Mouse (Mus musculus): Measurements from ENCODE around the gene Krt1.

Krt1 gene

GRCm38 (mm10) chr15:101850694-101851093, at the start of gene Krt1:
Krt1 (minus strand) TSS chr15:101850794.
- DNase-seq (ENCODE audit: low read depth) = no peak

GRCm38 (mm10) chr15:101895216-101895615, 44.6 kb upstream of the Krt1 start:
- DNase-seq (ENCODE audit: low read depth) = no peak

- no peak for DNase-seq (ENCODE audit: low read depth)
Measured at GRCm38 (mm10) chr15:101892820-101893219, 42.2 kb upstream of the Krt1 start, which contains the start of gene Krt76. Krt76 (minus strand) TSS chr15:101892920.

DNA sequence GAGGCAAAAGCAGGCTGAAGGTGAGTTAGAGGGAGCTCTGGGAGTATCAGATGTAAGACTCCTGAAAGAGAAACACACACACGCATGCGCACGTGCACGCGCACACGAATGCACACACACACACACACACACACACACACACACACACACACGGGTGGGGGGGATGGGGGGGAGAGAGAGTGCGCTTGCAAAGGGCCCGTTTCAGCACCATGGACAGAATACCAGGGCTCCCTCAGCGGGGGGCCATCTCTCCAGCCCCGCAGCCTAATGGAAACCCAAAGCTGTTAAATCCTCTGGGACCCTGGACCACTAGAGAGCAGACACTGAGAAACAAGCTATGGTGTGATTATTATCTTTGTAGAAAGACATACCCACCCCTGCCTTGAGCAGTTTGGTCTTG, 29.2 kb upstream of the Krt1 start:
- no peak for DNase-seq (ENCODE audit: low read depth)

GRCm38 (mm10) chr15:101878041-101878440, 27.4 kb upstream of the Krt1 start:
- no peak for DNase-seq (ENCODE audit: low read depth)

GRCm38 (mm10) chr15:101874383-101874782, 23.8 kb upstream of the Krt1 start:
- no peak for DNase-seq (ENCODE audit: low read depth)

GRCm38 (mm10) chr15:101873231-101873630, 22.6 kb upstream of the Krt1 start:
- no peak for DNase-seq (ENCODE audit: low read depth)

DNA sequence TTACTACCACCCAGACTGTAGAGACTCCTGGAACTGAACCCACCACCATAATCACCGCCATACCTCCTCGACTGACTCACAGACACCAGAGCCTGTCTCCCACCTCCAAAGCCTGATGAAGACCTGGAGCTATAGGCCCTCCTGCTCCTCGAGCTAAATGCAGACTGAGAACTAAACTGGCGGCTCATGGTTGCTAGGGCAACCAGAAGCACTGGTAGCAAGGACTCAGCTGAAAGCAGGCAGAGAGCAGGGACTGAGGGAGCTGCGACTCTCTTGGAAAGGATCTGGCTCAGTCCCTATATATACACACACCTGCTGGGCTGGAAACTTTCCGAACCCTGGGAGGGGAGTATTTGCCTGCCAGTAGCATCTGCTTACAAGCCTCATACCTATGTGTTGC, 18.8 kb upstream of the Krt1 start, which contains the start of gene Krt77:
TSS of gene Krt77 (minus strand) at position 275 of the 400 bp plus-strand sequence.
- DNase-seq (ENCODE audit: low read depth) = no peak

DNA sequence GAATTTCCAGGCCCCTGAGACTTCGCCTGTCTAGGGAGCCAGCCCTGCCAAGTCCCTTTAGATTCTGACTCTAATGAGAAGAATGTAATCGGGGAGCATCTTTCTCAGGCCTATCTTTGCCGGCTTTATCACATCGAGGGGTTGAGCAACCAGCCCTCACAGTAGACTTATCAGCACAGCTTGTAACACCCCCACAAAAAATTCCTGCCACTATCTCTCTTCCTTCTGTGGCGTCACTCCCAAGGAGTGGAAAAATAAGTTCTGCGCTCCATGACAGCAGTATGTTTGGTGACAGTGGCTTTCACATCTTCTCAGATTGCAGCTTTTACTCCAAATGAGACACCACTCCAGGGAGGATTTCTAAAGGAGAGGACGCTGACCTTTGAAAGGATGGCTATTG, 16.2 kb upstream of the Krt1 start:
- no peak for DNase-seq (ENCODE audit: low read depth)

GRCm38 (mm10) chr15:101860421-101861130, 10.0 kb upstream of the Krt1 start:
- no peak for DNase-seq (ENCODE audit: low read depth)

DNA sequence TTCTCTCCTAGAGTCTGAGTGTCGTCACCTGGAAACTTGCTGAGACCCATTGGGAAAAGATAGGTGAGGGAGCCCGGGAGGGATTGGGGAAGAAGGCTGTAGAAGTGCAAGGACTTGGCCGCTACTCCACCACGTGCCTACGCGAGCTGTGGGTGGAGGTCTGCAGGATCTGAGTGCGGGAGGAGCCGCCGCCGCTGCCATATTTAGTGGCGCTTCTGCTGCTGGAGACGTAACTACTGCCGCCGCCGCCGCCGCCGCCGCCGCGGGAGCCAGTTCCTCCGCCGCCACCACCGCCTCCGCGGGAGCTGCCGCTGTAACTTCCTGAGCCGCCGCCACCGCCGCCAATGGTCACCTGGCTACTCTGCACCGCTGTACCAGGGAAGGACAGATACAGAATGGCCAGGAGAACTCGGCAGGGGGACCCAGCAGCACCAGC, 9.2 kb upstream of the Krt1 start:
- DNase-seq (ENCODE audit: low read depth) = no peak

DNA sequence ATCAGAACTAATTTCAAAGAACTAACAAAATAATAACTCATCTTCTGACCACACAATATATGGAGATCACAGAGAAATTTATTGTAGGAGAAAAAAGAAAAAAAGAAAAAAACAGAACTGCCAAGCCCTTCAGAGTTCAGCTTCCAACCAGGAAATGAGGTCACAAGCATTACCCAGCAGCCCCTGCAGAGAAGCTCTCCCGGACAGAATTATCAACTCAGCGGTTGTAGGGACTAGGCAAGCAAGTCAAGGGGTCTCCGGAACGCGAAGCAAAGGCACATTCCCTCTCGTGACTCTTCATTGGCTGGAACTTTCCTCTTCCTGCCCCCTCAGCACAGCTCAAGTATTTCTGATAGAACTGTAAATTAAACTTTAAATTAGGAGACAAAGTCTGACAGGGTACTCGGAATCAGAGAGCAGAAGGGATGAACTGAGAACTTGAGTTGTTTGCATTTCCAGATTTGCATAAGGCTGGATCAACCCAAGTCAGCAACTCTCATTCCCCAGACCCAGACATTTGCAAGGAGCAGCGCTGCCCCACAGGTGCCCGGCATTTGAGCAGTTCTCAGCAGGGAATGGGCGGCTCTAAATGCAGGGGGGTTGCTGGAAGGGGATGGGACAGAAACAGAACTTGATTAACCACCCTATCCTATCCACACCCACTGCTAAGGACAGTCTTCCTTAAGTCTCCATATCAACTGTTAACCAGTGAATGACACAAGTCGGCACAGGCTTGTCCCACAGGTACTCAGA, 8.3 kb upstream of the Krt1 start:
- no peak for DNase-seq (ENCODE audit: low read depth)

DNA sequence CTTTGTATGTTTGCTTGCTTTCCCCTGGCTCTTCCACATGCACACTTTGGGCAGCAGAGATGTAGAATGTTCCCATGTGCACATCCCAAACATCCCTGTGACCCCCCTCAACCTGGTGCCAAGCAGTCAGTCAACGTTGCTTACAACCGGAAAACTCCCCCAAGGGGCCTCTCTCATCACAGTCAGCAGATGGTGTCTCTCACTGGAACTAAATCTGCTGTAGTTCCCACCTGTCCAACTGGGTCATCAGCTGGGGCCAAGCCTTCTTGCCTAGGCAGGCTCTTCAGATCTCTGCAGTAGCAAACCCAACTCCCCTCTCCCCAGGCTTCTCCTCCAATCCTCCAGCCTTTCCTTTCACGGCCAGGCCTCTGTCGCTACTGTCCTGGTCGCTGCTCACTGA, 6.1 kb upstream of the Krt1 start:
- no peak for DNase-seq (ENCODE audit: low read depth)

DNA sequence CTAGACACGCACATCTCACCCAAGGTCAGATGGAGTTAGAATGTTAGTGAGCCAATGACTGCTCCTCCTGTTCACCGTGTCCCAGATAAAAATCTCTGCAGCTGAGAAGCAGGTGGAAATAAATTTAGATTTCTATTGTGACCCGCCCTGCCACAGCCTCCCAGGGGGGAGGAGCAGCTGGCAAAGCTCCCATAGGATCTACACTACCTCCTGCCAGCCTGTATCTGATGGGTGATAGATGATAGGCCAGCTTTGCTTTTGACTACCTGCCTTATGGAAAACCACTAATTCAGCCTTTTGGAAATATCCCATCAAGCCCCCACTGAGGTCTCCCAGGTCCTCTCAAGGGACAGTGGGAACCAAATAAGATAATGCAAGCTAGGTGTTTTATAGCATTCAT, 5.1 kb upstream of the Krt1 start:
- DNase-seq (ENCODE audit: low read depth) = no peak

GRCm38 (mm10) chr15:101854294-101854693, 3.7 kb upstream of the Krt1 start:
- no peak for DNase-seq (ENCODE audit: low read depth)

GRCm38 (mm10) chr15:101852571-101852970, 2.0 kb upstream of the Krt1 start:
- DNase-seq (ENCODE audit: low read depth) = no peak

- peak; percentile 3 for DNase-seq (ENCODE audit: low read depth)
Measured at GRCm38 (mm10) chr15:101845971-101846403, 4.6 kb downstream of the Krt1 start.

- DNase-seq (ENCODE audit: low read depth) = no peak
Measured at GRCm38 (mm10) chr15:101843192-101843591, 7.4 kb downstream of the Krt1 start.

DNA sequence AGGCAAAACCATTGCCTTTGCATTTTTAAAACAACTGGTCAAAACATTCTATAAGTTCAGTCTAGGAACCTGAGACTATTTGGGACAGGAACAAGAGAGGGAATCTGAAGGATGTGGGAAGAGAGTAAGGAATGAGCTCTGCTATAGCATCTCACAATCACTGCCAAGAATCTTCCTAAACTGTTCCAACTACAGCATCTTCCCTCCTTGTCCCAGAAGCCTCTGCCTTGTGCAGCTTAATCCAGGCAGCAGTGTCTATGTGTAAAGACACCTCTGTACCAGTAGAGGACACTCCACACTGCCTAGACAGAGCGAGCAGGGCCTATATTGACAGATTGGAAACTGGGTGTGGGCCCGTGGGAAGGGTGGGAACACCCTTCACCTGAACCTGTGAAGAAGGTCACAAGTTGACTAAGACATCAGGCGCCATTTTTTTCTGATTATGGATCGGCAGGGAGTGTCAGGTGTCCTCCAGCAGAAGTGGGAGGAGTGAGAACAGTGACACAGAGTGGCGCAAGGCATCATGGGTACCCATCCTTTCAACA, 15.7 kb downstream of the Krt1 start:
- no peak for DNase-seq (ENCODE audit: low read depth)

DNA sequence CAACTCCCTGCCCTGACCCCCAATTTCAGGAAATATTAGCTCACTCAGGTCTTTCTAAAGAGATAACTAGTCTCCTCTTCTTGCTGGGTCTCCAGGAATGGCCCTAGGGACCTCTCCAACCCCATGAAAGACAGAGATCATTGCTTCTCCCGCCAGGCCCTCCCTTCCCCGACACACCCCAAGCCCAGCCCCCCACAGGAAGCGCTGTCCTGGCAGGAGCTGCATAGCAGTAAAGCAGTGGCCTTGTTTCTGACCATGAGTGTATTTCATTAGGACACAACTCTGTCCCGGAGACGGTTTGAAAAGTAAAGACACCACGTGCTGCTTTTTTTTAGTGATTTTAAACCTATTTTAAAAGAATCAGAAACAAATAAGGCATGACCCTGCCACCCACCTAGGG, 17.5 kb downstream of the Krt1 start:
- DNase-seq (ENCODE audit: low read depth) = no peak

GRCm38 (mm10) chr15:101829441-101829840, 21.2 kb downstream of the Krt1 start:
- no peak for DNase-seq (ENCODE audit: low read depth)

DNA sequence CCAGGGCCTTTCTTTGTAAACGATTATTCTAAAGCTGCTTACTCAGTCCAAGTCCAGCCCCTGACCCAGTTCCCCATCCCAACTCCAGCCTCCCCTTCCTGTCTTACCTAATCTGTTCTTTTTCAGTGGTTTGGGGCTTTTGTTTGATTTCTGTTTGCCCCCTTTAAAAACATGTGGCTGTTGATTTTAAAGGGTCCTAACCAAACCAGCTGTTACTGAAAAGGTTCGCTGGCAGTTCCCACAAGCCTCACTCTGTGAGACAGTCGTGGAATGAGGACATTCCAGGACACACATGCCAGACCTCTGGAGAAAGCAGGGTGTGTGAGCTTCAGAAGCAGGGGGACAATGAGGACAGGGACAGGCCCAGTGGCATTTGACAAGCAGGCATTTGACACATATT, 28.8 kb downstream of the Krt1 start:
- no peak for DNase-seq (ENCODE audit: low read depth)

- no peak for DNase-seq (ENCODE audit: low read depth)
Measured at GRCm38 (mm10) chr15:101817875-101818274, 32.7 kb downstream of the Krt1 start, which contains the start of gene Krt2. Krt2 (minus strand) TSS chr15:101818169.

All from c-Kit-positive CD71-positive TER-119-negative erythroid progenitor cells, embryonic 14.5 days (primary cell).